Mouse (Mus musculus) hindbrain, embryonic 14.5 days (tissue): ENCODE results near the gene Palm. TPM values are rescaled to one million over a fixed set of nuclear protein-coding genes. Genes with fewer than 3 reads are reported as not detected.

Experiments
- ATAC-seq: fragments of 200-750 bp; cut with Nextera tagmentation; 2 replicates; pipeline ENCODE4 v1.8.0; 2017; ENCODE audit warnings: moderate number of reproducible peaks, mild to moderate bottlenecking, moderate TSS enrichment, moderate library complexity; ENCODE audit not compliant: low FRiP score
- DNase-seq: peaks from one replicate; pipeline ENCODE4 v3.0.0-alpha.2; 2015; ENCODE audit warnings: low spot score
- H3K27ac ChIP-seq: fragments of 300-500 bp; sonication (generic); 2 replicates; pipeline ENCODE4 v1.5.1; 2014; ENCODE audit warnings: mild to moderate bottlenecking, moderate library complexity
- H3K27me3 ChIP-seq: fragments of 300-500 bp; sonication (generic); 2 replicates; pipeline ENCODE4 v1.6.1; 2014; ENCODE audit warnings: mild to moderate bottlenecking, low read length, mixed read lengths; ENCODE audit not compliant: control insufficient read depth, insufficient read depth
- H3K36me3 ChIP-seq: fragments of 300-500 bp; sonication (generic); replicated peaks from 2 replicates; pipeline ENCODE4 v1.6.1; 2014; ENCODE audit not compliant: control insufficient read depth, insufficient read depth
- H3K4me1 ChIP-seq: fragments of 300-500 bp; sonication (generic); replicated peaks from 2 replicates; pipeline ENCODE4 v1.6.1; 2014; ENCODE audit warnings: antibody characterized with exemption, low read length, mixed read lengths; ENCODE audit not compliant: control insufficient read depth, insufficient read depth
- H3K4me2 ChIP-seq: fragments of 300-500 bp; sonication (generic); replicated peaks from 2 replicates; pipeline ENCODE4 v1.6.1; 2014; ENCODE audit warnings: mild to moderate bottlenecking, moderate library complexity
- H3K4me3 ChIP-seq: fragments of 300-500 bp; sonication (generic); replicated peaks from 2 replicates; pipeline ENCODE4 v1.5.1; 2014; ENCODE audit warnings: mild to moderate bottlenecking, low read length
- H3K9ac ChIP-seq: fragments of 300-500 bp; sonication (generic); 2 replicates; pipeline ENCODE4 v1.6.1; 2014
- H3K9me3 ChIP-seq: fragments of 300-500 bp; sonication (generic); 2 replicates; pipeline ENCODE4 v1.6.1; 2016; ENCODE audit warnings: low read length; ENCODE audit not compliant: control insufficient read depth
- WGBS: fragments of 180-500 bp; shearing (Covaris S2); extraction: QIAGEN DNeasy Blood & Tissue Kit; methylation state at CpG from one replicate; pipeline ENCODE4 v1.1.7; 2014; 5-methylcytosine and 5-hydroxymethylcytosine counted together
- polyA plus RNA-seq: library from polyadenylated mRNA; unstranded; fragments of >200 nt; fragmentation: Nextera tagmentation; extraction: Ambion mirVana; gene quantifications from 2 replicates; pipeline ENCODE4 v1.2.1, GENCODE M21; 2014

The Palm gene
- polyA plus RNA-seq, 1 experiment from 2014 or later: 240 TPM

DNA sequence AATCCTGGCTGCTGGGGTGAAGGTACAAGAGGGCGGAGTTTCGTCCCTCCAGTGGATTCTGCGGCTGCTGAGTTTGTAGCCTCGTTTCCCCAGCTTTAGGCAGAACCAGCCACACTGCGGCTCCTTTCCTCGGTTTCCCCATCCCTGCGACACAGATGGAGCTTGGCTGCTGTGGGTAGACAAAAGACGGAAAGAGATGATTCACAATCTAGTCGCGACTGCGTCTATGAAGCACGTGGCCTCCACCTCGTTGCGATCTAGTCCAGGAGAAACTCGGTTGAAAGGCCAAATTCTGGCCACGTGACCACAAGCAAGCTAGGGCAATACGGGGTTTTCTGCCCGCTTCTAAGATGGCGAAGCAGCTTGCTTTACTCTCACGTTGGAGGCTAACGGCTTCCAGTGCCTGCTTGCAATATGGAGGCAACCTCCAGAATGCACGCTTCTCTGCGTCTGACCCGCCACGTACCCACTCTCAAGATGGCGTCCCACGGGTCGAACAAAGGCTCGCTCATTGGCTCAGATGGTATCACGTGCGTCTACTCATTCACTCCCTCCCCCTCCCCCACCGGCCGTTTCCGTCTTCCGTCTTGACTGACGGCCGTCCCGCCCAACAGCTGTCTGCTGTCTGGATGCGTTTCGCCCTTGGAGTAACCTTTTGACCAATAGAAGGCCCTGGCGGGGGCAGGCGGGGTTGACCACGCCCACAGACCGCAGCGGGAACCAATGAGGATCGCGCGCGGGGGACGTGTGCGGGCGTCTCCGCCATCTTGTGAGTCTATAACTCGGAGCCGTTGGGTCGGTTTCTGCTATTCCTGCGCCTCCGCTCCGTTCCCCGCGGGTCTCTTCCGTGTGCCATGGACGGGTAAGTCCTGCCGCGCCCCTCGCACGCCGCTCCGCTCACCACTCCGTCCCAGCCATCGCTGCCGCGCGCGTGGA is 60.8 kb downstream of the Palm start, which contains the start of gene Ptbp1:
TSS of gene Ptbp1 (plus strand) at position 568 of the 936 bp plus-strand sequence.
- peak within 1 kb of the TSS; percentile 95 for H3K4me3 ChIP-seq
- under 1% methylated on average over 74 of the region's 75 CpGs for WGBS
- peak within 1 kb of the TSS; percentile 98 for H3K9ac ChIP-seq
- H3K4me2 ChIP-seq: peak within 1 kb of the TSS; percentile 98
- DNase-seq (peak; percentile 99), ATAC-seq (peak; percentile 93)
- peaks cover 61% of the 10 kb centered on the region for H3K4me1 ChIP-seq
- no peaks in the 10 kb centered on the region for H3K9me3 ChIP-seq
- H3K27me3 ChIP-seq: no peaks in the 10 kb centered on the region
- H3K36me3 ChIP-seq: peaks cover 28% of the 10 kb centered on the region
- peak within 1 kb of the TSS; percentile 100 for H3K27ac ChIP-seq

DNA sequence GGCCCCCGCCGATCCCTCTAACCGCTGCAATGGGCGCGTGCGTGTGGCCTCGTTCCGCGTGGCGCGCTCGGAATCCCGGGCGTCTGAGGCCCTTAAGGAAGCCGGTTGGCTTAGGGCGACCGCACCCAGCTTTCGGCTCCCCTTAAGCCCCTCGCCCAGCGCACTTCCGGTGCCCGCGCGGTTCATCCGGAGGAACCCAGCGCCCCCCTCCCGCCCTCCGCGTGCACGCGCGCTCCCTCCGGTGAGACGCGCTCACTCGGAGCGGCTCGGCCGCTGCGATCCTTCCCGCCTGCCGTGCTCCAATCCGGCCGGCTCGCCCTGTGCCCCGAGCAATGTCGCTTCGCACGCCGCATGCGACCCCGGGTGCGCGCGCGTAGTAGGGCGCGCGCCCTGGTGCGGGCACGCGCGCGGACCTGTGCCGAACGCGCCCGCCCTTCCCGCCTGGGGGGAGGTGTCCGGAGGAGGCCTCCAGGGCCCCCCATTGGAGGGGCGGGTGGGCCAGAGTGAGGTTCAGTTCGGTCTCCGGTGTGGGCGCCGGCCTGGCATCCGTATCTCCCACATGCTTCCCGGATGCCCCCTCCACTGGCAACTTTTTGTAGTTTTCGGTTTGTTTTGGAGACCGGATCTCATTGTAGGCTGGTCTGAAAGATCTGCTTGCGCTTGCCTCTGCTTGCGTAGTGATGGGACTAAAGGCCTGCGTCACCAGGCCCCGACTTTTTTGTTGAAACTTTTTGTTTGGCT is 61.6 kb downstream of the Palm start:
- WGBS: under 1% methylated on average over 77 of the region's 83 CpGs
- Histone ChIP-seq H3K9ac (peak overlapping the region; percentile 98), H3K36me3 (peaks cover 36% of the 10 kb centered on the region), H3K4me3 (peak overlapping the region; percentile 95), H3K4me2 (peak overlapping the region; percentile 98), H3K9me3 (no peaks in the 10 kb centered on the region), H3K27ac (peak overlapping the region; percentile 100), H3K27me3 (no peaks in the 10 kb centered on the region), H3K4me1 (peaks cover 62% of the 10 kb centered on the region)
- DNase-seq (peak; percentile 72), ATAC-seq (peak; percentile 9)

DNA sequence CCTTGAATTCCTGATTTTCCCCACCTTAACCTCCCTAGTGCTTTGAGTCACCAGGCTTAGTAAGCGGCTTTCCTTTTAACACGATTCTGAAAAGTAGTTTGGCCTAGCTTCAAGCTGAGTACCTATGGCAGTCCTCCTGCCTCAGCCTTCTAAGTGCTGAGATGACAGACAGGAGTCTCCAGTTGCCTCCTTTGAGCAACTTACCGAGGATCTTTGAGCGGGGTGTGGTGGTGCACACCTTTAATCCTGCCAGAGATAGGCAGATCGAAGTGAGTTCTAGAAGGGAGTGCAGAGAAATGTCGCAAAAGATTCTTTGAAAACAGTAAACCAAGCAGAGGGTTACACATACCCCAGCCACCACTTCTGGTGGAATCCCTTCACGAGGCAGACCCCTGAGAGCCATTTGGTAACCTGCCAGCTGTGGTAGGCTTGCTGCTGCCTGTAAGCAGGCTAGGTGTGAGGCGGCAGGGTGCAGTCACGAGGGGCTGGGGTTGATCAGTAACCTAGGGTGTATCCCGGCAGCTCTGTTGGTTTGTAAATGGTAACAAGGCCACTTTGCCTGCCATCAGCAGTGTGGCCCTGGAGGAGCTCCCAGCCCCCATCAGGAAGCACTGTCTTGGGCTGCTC is 62.3 kb downstream of the Palm start:
- ATAC-seq: no peak
- peaks cover 43% of the 10 kb centered on the region for H3K36me3 ChIP-seq
- no peaks in the 10 kb centered on the region for H3K9me3 ChIP-seq
- peaks cover 62% of the 10 kb centered on the region for H3K4me1 ChIP-seq
- peak overlapping the region; percentile 100 for H3K27ac ChIP-seq
- WGBS: 2% methylated on average over 10 of the region's 10 CpGs
- H3K27me3 ChIP-seq: no peaks in the 10 kb centered on the region
- peak overlapping the region; percentile 98 for H3K9ac ChIP-seq
- H3K4me2 ChIP-seq: peak overlapping the region; percentile 98
- no peak for DNase-seq
- H3K4me3 ChIP-seq: peak overlapping the region; percentile 95

- ATAC-seq (no peak), DNase-seq (no peak)
- Histone ChIP-seq H3K4me3 (peak overlapping the region; percentile 95), H3K9ac (peak overlapping the region; percentile 98), H3K4me1 (peaks cover 58% of the 10 kb centered on the region), H3K9me3 (no peaks in the 10 kb centered on the region), H3K27me3 (no peaks in the 10 kb centered on the region), H3K4me2 (peak overlapping the region; percentile 98), H3K27ac (peak overlapping the region; percentile 29), H3K36me3 (peaks cover 49% of the 10 kb centered on the region)
- WGBS: 39% methylated on average over 6 of the region's 6 CpGs
Observed at GRCm38 (mm10) chr10:79856280-79856679, 62.9 kb downstream of the Palm start.

DNA sequence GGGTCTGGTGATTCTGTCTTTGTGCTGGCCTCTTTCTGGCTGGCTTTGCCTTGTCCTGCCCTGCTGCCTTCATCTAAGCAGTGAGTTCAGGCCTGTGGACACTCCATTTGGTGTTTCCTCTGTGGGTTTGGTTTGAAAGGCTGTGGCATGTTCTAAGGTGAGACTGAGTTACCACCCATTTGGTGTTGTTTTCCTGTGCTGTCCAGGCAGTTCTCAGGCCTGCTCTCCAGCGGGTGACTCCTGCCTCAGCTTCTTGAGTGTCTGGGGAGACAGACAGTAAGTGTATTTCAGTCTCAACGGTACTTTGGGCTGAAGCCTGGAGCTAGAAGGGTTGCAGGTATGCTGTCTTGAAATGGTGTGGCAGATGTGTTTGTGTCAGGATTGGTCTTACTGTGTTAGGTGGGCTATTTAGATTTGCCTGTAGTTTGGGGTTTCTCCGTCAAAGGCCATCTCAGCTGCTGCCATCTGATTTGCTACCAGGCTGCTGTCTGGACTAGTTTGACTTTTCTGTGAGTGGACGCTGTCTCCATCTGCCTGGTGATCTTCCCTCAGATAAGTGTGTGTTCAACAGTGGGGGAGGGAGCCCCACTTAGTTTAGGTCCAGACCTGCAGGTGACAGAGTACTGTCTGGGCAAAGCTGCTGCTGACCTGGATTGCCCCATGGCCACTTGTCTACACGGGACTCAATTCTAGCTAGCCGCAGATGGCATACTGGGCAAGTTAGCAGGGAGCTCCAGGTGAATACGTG is 63.5 kb downstream of the Palm start:
- Histone ChIP-seq H3K27ac (peak overlapping the region; percentile 29), H3K9me3 (no peaks in the 10 kb centered on the region), H3K9ac (peak overlapping the region; percentile 98), H3K4me3 (peak overlapping the region; percentile 95), H3K27me3 (no peaks in the 10 kb centered on the region), H3K4me2 (peak overlapping the region; percentile 98), H3K4me1 (peaks cover 52% of the 10 kb centered on the region), H3K36me3 (peaks cover 55% of the 10 kb centered on the region)
- ATAC-seq: no peak
- WGBS: 54% methylated on average over 7 of the region's 7 CpGs
- no peak for DNase-seq

GRCm38 (mm10) chr10:79857452-79857811 is 64.1 kb downstream of the Palm start:
- Histone ChIP-seq H3K4me2 (peak overlapping the region; percentile 98), H3K9me3 (no peaks in the 10 kb centered on the region), H3K27ac (peak overlapping the region; percentile 29; the same call in 1 of the 2 replicates), H3K9ac (peak overlapping the region; percentile 98), H3K27me3 (no peaks in the 10 kb centered on the region), H3K4me3 (peak overlapping the region; percentile 95), H3K36me3 (peaks cover 61% of the 10 kb centered on the region), H3K4me1 (peaks cover 47% of the 10 kb centered on the region)
- WGBS: 21% methylated on average over 4 of the region's 4 CpGs
- ATAC-seq: no peak
- no peak for DNase-seq

- peaks cover 42% of the 10 kb centered on the region for H3K4me1 ChIP-seq
- H3K27ac ChIP-seq: peak overlapping the region; percentile 29; the same call in 1 of the 2 replicates
- WGBS: 78% methylated on average over 2 of the region's 2 CpGs
- peaks cover 65% of the 10 kb centered on the region for H3K36me3 ChIP-seq
- no peak for DNase-seq
- H3K9ac ChIP-seq: peak overlapping the region; percentile 98; the same call in 1 of the 2 replicates
- no peaks in the 10 kb centered on the region for H3K9me3 ChIP-seq
- H3K4me3 ChIP-seq: peak overlapping the region; percentile 95
- no peak for ATAC-seq
- H3K4me2 ChIP-seq: peak overlapping the region; percentile 98
- H3K27me3 ChIP-seq: no peaks in the 10 kb centered on the region
Observed at GRCm38 (mm10) chr10:79857894-79858293, 64.5 kb downstream of the Palm start.

DNA sequence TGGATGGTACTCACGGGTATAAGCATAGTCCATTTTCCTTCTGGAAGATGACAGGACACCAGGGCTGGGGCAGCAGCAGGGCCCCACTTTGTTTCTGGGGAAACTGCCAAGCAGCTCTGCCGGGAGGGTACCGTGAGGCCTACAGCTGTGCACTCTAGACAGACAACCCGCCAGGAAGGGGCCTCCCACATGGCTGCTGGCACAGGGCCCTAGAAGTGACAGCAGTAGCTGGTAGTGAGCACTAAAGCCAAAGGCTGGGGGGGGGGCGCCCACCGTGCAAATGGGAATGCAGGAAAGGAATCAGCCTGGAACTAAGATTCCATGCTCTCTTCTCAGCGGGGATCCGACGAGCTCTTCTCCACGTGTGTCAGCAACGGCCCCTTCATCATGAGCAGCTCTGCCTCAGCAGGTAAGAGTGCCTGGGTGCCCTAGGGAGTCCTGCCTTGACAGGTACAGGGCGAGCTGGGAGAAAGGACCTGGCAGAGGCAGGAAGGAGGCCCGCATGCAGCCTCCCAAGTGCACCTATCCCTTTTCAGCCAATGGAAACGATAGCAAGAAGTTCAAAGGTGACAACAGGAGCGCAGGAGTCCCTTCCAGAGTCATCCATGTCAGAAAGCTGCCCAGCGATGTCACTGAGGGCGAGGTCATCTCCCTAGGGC is 65.2 kb downstream of the Palm start:
- Histone ChIP-seq H3K36me3 (peaks cover 72% of the 10 kb centered on the region), H3K4me1 (peaks cover 39% of the 10 kb centered on the region)
- DNase-seq: peak; percentile 69

More for the DNA sequence above, 65.2 kb downstream of the Palm start:
- no peaks in the 10 kb centered on the region for H3K27me3 ChIP-seq
- 47% methylated on average over 17 of the region's 17 CpGs for WGBS
- 0 out of 2 replicates have a peak overlapping the region, but pooled peaks have one; percentile 98 for H3K9ac ChIP-seq
- no peaks in the 10 kb centered on the region for H3K9me3 ChIP-seq
- peak overlapping the region; percentile 98 for H3K4me2 ChIP-seq
- peak overlapping the region; percentile 29; the same call in 1 of the 2 replicates for H3K27ac ChIP-seq
- H3K4me3 ChIP-seq: 0 out of 2 replicates have a peak overlapping the region, but pooled peaks have one; percentile 95
- ATAC-seq: no peak
